Mouse (Mus musculus) thymus, adult 2 months (tissue): ENCODE data around the gene Slc35e3. TPM values are rescaled to one million over a fixed set of nuclear protein-coding genes. Genes with fewer than 3 reads are reported as not detected.

Experiments
- DNase-seq: peaks from one replicate; pipeline ENCODE4 v3.0.0; 2021
- H3K27ac ChIP-seq: fragments of 200-500 bp; 2 replicates; pipeline ENCODE4 v1.5.1; 2012; ENCODE audit warnings: low read length, control low read depth; ENCODE audit not compliant: control insufficient read depth, insufficient read depth
- H3K27me3 ChIP-seq: fragments of 200-500 bp; 2 replicates; pipeline ENCODE4 v1.6.1; 2012; ENCODE audit warnings: mild to moderate bottlenecking, low read length, moderate library complexity, mixed read lengths; ENCODE audit not compliant: control insufficient read depth, insufficient read depth
- H3K36me3 ChIP-seq: fragments of 200-500 bp; 2 replicates; pipeline ENCODE4 v1.6.1; 2012; ENCODE audit warnings: mild to moderate bottlenecking, low read length, moderate library complexity; ENCODE audit not compliant: control insufficient read depth, insufficient read depth
- H3K4me1 ChIP-seq: fragments of 200-500 bp; replicated peaks from 2 replicates; pipeline ENCODE4 v1.6.1; 2012; ENCODE audit warnings: low read length; ENCODE audit not compliant: control insufficient read depth, insufficient read depth
- H3K4me3 ChIP-seq: fragments of 200-500 bp; 2 replicates; pipeline ENCODE4 v1.5.1; 2012; ENCODE audit warnings: mild to moderate bottlenecking, low read length, control low read depth, moderate library complexity; ENCODE audit not compliant: control insufficient read depth, insufficient read depth
- CTCF ChIP-seq: fragments of 200-500 bp; IDR thresholded peaks from 2 replicates; pipeline ENCODE4 v1.5.1; 2012; ENCODE audit warnings: mild to moderate bottlenecking, control low read depth, low read length, moderate library complexity, borderline replicate concordance; ENCODE audit not compliant: control insufficient read depth, poor library complexity, insufficient read depth; ENCODE audit errors: extremely low read depth
- POLR2A ChIP-seq: fragments of 200-500 bp; IDR thresholded peaks from 2 replicates; pipeline ENCODE4 v1.6.1; 2012; ENCODE audit warnings: mild to moderate bottlenecking, low read length, control low read depth, moderate library complexity; ENCODE audit not compliant: control insufficient read depth, poor library complexity, insufficient read depth; ENCODE audit errors: extremely low read depth
- WGBS: fragments of 180-500 bp; shearing (Covaris S2); methylation state at CpG from one replicate; pipeline ENCODE4 v1.1.7; 2018; 5-methylcytosine and 5-hydroxymethylcytosine counted together
- polyA plus RNA-seq: library from polyadenylated mRNA; depleted of rRNA; stranded (reverse); fragments of >200 nt; gene quantifications from 2 replicates; pipeline ENCODE4 v1.2.3, GENCODE M21; 2012

Slc35e3 gene
- polyA plus RNA-seq, 1 experiment = 13.8 TPM

- Histone ChIP-seq H3K4me1 (no peaks in the 10 kb centered on the region), H3K27me3 (no peaks in the 10 kb centered on the region), H3K27ac (no peak overlapping the region), H3K36me3 (peaks cover 98% of the 10 kb centered on the region), H3K4me3 (no peak overlapping the region)
- no peak for DNase-seq
- 96% methylated on average over 3 of the region's 3 CpGs for WGBS
- TF ChIP-seq CTCF = no peak
- TF ChIP-seq POLR2A = no peak
Observed at GRCm38 (mm10) chr10:117697561-117698115, 48.5 kb downstream of the Slc35e3 start.

- DNase-seq = no peak
- H3K4me1 ChIP-seq = no peaks in the 10 kb centered on the region
- H3K27me3 ChIP-seq = no peaks in the 10 kb centered on the region
- WGBS = 98% methylated on average over 6 of the region's 6 CpGs
- no peak overlapping the region for H3K4me3 ChIP-seq
- peaks cover 98% of the 10 kb centered on the region for H3K36me3 ChIP-seq
- TF ChIP-seq CTCF (no peak), POLR2A (no peak)
- no peak overlapping the region for H3K27ac ChIP-seq
Observed at GRCm38 (mm10) chr10:117696827-117697560, 49.2 kb downstream of the Slc35e3 start.

GRCm38 (mm10) chr10:117696021-117696826 lies 49.9 kb downstream of the Slc35e3 start:
- Histone ChIP-seq H3K36me3 (peaks cover 96% of the 10 kb centered on the region), H3K4me1 (no peaks in the 10 kb centered on the region), H3K27ac (no peak overlapping the region), H3K4me3 (no peak overlapping the region), H3K27me3 (no peaks in the 10 kb centered on the region)
- TF ChIP-seq CTCF (no peak), POLR2A (no peak)
- WGBS = 97% methylated on average over 8 of the region's 8 CpGs
- DNase-seq = no peak

- WGBS = 99% methylated on average over 4 of the region's 4 CpGs
- Histone ChIP-seq H3K27me3 (no peaks in the 10 kb centered on the region), H3K4me3 (no peak overlapping the region), H3K36me3 (peaks cover 96% of the 10 kb centered on the region), H3K4me1 (no peaks in the 10 kb centered on the region), H3K27ac (no peak overlapping the region)
- no peak for DNase-seq
- no peak for TF ChIP-seq CTCF
- TF ChIP-seq POLR2A = no peak
Observed at GRCm38 (mm10) chr10:117695605-117696004, 50.6 kb downstream of the Slc35e3 start.

- Histone ChIP-seq H3K36me3 (peaks cover 96% of the 10 kb centered on the region), H3K27me3 (no peaks in the 10 kb centered on the region), H3K4me1 (no peaks in the 10 kb centered on the region), H3K4me3 (no peak overlapping the region), H3K27ac (no peak overlapping the region)
- no peak for TF ChIP-seq CTCF
- TF ChIP-seq POLR2A = no peak
- DNase-seq = no peak
- WGBS = 99% methylated on average over 4 of the region's 4 CpGs
Observed at GRCm38 (mm10) chr10:117695027-117695426, 51.1 kb downstream of the Slc35e3 start.

- no peak overlapping the region for H3K27ac ChIP-seq
- no peak for DNase-seq
- H3K27me3 ChIP-seq = no peaks in the 10 kb centered on the region
- no peak for TF ChIP-seq POLR2A
- no peak for TF ChIP-seq CTCF
- H3K36me3 ChIP-seq = peaks cover 96% of the 10 kb centered on the region
- over 99% methylated on average over 6 of the region's 6 CpGs for WGBS
- H3K4me1 ChIP-seq = no peaks in the 10 kb centered on the region
- no peak overlapping the region for H3K4me3 ChIP-seq
Observed at GRCm38 (mm10) chr10:117694255-117694953, 51.8 kb downstream of the Slc35e3 start.
